Mouse (Mus musculus) forebrain, embryonic 12.5 days (tissue): Measurements from ENCODE around the gene Prl8a6. TPM values are rescaled to one million over a fixed set of nuclear protein-coding genes. Genes with fewer than 3 reads are reported as not detected.

ENCODE experiments used
- ATAC-seq: fragments of 200-750 bp; cut with Nextera tagmentation; 2 replicates; pipeline ENCODE4 v1.8.0; 2017; ENCODE audit warnings: moderate TSS enrichment; ENCODE audit not compliant: low FRiP score
- H3K27ac ChIP-seq: fragments of 300-500 bp; sonication (generic); 2 replicates; pipeline ENCODE4 v1.5.1; 2016; ENCODE audit warnings: mild to moderate bottlenecking
- H3K27me3 ChIP-seq: fragments of 300-500 bp; sonication (generic); 2 replicates; pipeline ENCODE4 v1.6.1; 2016; ENCODE audit warnings: mild to moderate bottlenecking
- H3K36me3 ChIP-seq: fragments of 300-500 bp; sonication (generic); replicated peaks from 2 replicates; pipeline ENCODE4 v1.6.1; 2016; ENCODE audit warnings: mild to moderate bottlenecking
- H3K4me1 ChIP-seq: fragments of 300-500 bp; sonication (generic); 2 replicates; pipeline ENCODE4 v1.6.1; 2016
- H3K4me2 ChIP-seq: fragments of 300-500 bp; sonication (generic); 2 replicates; pipeline ENCODE4 v1.6.1; 2016; ENCODE audit warnings: mild to moderate bottlenecking, moderate library complexity
- H3K4me3 ChIP-seq: fragments of 300-500 bp; sonication (generic); replicated peaks from 2 replicates; pipeline ENCODE4 v1.5.1; 2016; ENCODE audit warnings: mild to moderate bottlenecking
- H3K9ac ChIP-seq: fragments of 300-500 bp; sonication (generic); 2 replicates; pipeline ENCODE4 v1.6.1; 2016; ENCODE audit warnings: mild to moderate bottlenecking
- H3K9me3 ChIP-seq: fragments of 300-500 bp; sonication (generic); 2 replicates; pipeline ENCODE4 v1.6.1; 2016
- WGBS: fragments of 180-500 bp; shearing (Covaris S2); methylation state at CpG from one replicate; pipeline ENCODE4 v1.1.7; 2016; 5-methylcytosine and 5-hydroxymethylcytosine counted together
- polyA plus RNA-seq: library from polyadenylated mRNA; unstranded; fragments of >200 nt; fragmentation: Nextera tagmentation; extraction: Ambion mirVana; gene quantifications from 2 replicates; pipeline ENCODE4 v1.2.1, GENCODE M21; 2016

Prl8a6 gene
- not detected in 2 replicates for polyA plus RNA-seq

GRCm38 (mm10) chr13:27438588-27438987 lies at the start of gene Prl8a6:
Gene Prl8a6 (minus strand): TSS chr13:27438688.
- 90% methylated on average over 3 of the region's 3 CpGs for WGBS
- H3K27me3 ChIP-seq: no peaks in the 10 kb centered on the region
- no peaks in the 10 kb centered on the region for H3K4me1 ChIP-seq
- no peaks in the 10 kb centered on the region for H3K9me3 ChIP-seq
- H3K36me3 ChIP-seq: no peaks in the 10 kb centered on the region
- no peak within 1 kb of the TSS for H3K27ac ChIP-seq
- H3K4me3 ChIP-seq: no peak within 1 kb of the TSS
- no peak for ATAC-seq
- H3K9ac ChIP-seq: no peak within 1 kb of the TSS
- H3K4me2 ChIP-seq: no peak within 1 kb of the TSS

GRCm38 (mm10) chr13:27433159-27433558 lies 5.3 kb downstream of the Prl8a6 start:
- H3K4me3 ChIP-seq: no peak overlapping the region
- H3K36me3 ChIP-seq: no peaks in the 10 kb centered on the region
- H3K27me3 ChIP-seq: no peaks in the 10 kb centered on the region
- H3K27ac ChIP-seq: no peak overlapping the region
- WGBS: 89% methylated on average over 1 of the region's 1 CpGs
- H3K9me3 ChIP-seq: no peaks in the 10 kb centered on the region
- H3K4me1 ChIP-seq: no peaks in the 10 kb centered on the region
- ATAC-seq: no peak
- no peak overlapping the region for H3K4me2 ChIP-seq
- no peak overlapping the region for H3K9ac ChIP-seq

- H3K9me3 ChIP-seq: no peaks in the 10 kb centered on the region
- no peaks in the 10 kb centered on the region for H3K27me3 ChIP-seq
- no peaks in the 10 kb centered on the region for H3K4me1 ChIP-seq
- H3K4me2 ChIP-seq: no peak overlapping the region
- no peak overlapping the region for H3K27ac ChIP-seq
- no peak overlapping the region for H3K4me3 ChIP-seq
- no peak overlapping the region for H3K9ac ChIP-seq
- H3K36me3 ChIP-seq: no peaks in the 10 kb centered on the region
- no peak for ATAC-seq
These were observed 24.8 kb downstream of the Prl8a6 start for GRCm38 (mm10) chr13:27413640-27414039.

GRCm38 (mm10) chr13:27399061-27399724 lies 39.3 kb downstream of the Prl8a6 start:
- Histone ChIP-seq H3K36me3 (no peaks in the 10 kb centered on the region), H3K4me2 (no peak overlapping the region), H3K27me3 (no peaks in the 10 kb centered on the region), H3K9me3 (no peaks in the 10 kb centered on the region), H3K9ac (no peak overlapping the region), H3K4me1 (no peaks in the 10 kb centered on the region), H3K4me3 (no peak overlapping the region), H3K27ac (no peak overlapping the region)
- peak; percentile 75; the same call in 1 of the 2 replicates for ATAC-seq
- 79% methylated on average over 7 of the region's 7 CpGs for WGBS

- Histone ChIP-seq H3K4me1 (no peaks in the 10 kb centered on the region), H3K27me3 (no peaks in the 10 kb centered on the region), H3K9me3 (no peaks in the 10 kb centered on the region), H3K9ac (no peak within 1 kb of the TSS), H3K4me2 (no peak within 1 kb of the TSS), H3K27ac (no peak within 1 kb of the TSS), H3K36me3 (no peaks in the 10 kb centered on the region), H3K4me3 (no peak within 1 kb of the TSS)
- 88% methylated on average over 6 of the region's 6 CpGs for WGBS
- ATAC-seq: no peak
These were observed 47.7 kb downstream of the Prl8a6 start, which contains the start of gene Prl2b1 for GRCm38 (mm10) chr13:27390746-27391145. Gene Prl2b1 (minus strand): TSS chr13:27390846.

Other genes starting within 250 kb of the Prl8a6 start
- not detected in 2 replicates for gene Prl3c1, start 242.0 kb downstream of the Prl8a6 start, polyA plus RNA-seq
- gene Prl3b1, start 196.8 kb downstream of the Prl8a6 start, polyA plus RNA-seq: 0.29 TPM in 1 of 2 replicates, not detected in the other
- gene Prl3a1, start 179.3 kb downstream of the Prl8a6 start, polyA plus RNA-seq: not detected in 2 replicates
- not detected in 2 replicates for gene Prl6a1, start 126.1 kb downstream of the Prl8a6 start, polyA plus RNA-seq
- 0.22 TPM in 1 of 2 replicates, not detected in the other for gene Prl8a2, start 93.0 kb downstream of the Prl8a6 start, polyA plus RNA-seq
- not detected in 2 replicates for gene Prl2b1, start 47.8 kb downstream of the Prl8a6 start, polyA plus RNA-seq
- not detected in 2 replicates for gene Prl8a8, start 74.5 kb upstream of the Prl8a6 start, polyA plus RNA-seq
- not detected in 2 replicates for gene Prl8a9, start 125.9 kb upstream of the Prl8a6 start, polyA plus RNA-seq
- not detected in 2 replicates for gene Prl8a1, start 143.5 kb upstream of the Prl8a6 start, polyA plus RNA-seq
- gene Prl7b1, start 171.9 kb upstream of the Prl8a6 start, polyA plus RNA-seq: not detected in 2 replicates
- gene Prl7a1, start 203.8 kb upstream of the Prl8a6 start, polyA plus RNA-seq: not detected in 2 replicates
- gene Prl7a2, start 229.3 kb upstream of the Prl8a6 start, polyA plus RNA-seq: not detected in 2 replicates